Mouse (Mus musculus) ovary, postnatal 10 days (tissue): Measurements from ENCODE around the gene Vmn1r172.
"Not testable (repeated sequence)": the region's sequence is repeated elsewhere in the genome, so short reads cannot be mapped to it uniquely, and the experiment has no call there.

Experiments used
- DNase-seq: peaks from one replicate; pipeline ENCODE4 v3.0.0; 2022; ENCODE audit warnings: low spot score

Vmn1r172 gene

DNA sequence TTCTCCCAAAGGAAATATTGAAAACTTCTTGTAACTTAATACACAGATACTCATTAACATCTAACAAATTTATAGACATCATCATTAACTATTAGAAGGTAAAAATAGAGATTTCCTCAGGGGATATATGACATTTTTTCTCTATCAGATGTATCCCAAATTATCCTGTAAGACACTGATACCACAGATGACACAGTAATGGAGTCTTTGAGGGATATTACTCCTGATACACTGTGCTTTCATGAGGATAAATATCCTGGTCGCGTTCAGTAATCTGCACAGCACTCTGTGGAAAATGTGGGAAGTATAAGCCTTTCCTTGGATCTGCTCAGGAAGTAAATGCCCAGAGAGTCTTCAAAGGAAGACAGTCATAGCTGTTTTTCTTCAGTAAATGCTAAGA, at the start of gene Vmn1r172:
TSS of gene Vmn1r172 (plus strand) at position 301 of the 400 bp plus-strand sequence.
- no peak for DNase-seq

DNA sequence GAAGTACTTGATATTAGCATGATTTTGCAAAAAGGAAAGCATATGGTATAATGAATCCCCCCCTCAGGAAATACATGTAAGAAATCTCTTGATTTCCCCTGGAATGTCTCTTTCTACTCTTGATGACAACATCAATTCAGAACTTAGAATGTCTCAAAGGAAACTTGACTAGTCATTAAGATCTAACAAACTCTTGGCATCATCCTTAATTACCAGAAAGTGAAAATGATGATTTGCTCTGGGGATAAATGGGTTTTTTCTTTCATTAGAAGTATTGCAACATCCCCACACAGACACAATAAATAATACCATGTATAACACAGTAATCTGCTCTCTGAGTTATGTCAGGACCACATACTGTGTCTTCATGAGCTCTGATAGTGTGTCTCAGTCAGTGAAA, 27.7 kb upstream of the Vmn1r172 start, which contains the start of gene Vmn1r171:
TSS of gene Vmn1r171 (plus strand) at position 301 of the 400 bp plus-strand sequence.
- no peak for DNase-seq

DNA sequence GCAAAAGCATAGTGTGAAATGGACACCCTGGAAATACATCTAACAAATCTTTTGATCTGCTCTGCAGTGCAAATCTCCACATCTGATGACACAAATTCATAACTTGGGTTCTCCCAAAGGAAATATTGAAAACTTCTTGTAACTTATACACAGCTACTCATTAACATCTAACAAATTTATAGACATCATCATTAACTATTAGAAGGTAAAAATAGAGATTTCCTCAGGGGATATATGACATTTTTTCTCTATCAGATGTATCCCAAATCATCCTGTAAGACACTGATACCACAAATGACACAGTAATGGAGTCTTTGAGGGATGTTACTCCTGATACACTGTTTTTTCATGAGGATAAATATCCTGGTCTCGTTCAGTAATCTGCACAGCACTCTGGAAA, 42.3 kb downstream of the Vmn1r172 start, which contains the start of gene Vmn1r173:
TSS of gene Vmn1r173 (plus strand) at position 301 of the 400 bp plus-strand sequence.
- DNase-seq: not testable (repeated sequence)
